Mouse (Mus musculus) gastrocnemius, adult 18-20 months (tissue): ENCODE measurements around the gene Dhrs2. TPM values are rescaled to one million over a fixed set of nuclear protein-coding genes. Genes with fewer than 3 reads are reported as not detected.
A peak's percentile ranks its signal among the peaks of the same experiment; 100 is the strongest.

Experiments used
- DNase-seq: peaks from one replicate; pipeline ENCODE4 v3.0.0; 2021; ENCODE audit warnings: low spot score
- long read RNA-seq, 2 experiments: library from polyadenylated mRNA; stranded (forward); transcript quantifications; one replicate each; pipeline ENCODE4 v2.0.0; 2021
- total RNA-seq, 2 experiments: library from RNA; stranded (reverse); gene quantifications; 2 replicates each; pipeline ENCODE4 v1.2.3; 2021

Gene Dhrs2
- total RNA-seq: not detected
- long read RNA-seq, experiment 1: 0 reads
- long read RNA-seq, experiment 2: 0 reads

DNA sequence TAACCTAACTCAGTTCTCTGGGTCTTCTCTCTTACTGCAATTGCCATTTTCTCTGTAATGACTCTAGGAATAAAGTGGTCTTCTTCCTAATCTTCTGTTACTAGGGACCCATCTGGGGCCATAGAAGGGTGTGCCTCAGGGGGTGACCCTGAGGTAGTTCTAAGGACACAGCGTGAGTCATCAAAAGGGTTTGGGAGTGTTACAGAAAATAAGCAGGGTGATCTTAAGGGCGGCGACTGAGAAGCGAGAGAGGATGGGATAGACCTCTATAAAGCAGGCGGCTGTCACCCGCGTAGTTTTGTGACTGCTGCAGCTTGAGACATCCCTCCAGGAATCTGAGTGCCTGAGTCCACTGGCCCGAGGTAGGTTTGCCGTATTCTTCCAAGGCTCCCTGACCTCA lies at the start of gene Dhrs2:
Gene Dhrs2, plus strand, starts transcription at position 301 of the 400 bp plus-strand sequence.
- no peak for DNase-seq

DNA sequence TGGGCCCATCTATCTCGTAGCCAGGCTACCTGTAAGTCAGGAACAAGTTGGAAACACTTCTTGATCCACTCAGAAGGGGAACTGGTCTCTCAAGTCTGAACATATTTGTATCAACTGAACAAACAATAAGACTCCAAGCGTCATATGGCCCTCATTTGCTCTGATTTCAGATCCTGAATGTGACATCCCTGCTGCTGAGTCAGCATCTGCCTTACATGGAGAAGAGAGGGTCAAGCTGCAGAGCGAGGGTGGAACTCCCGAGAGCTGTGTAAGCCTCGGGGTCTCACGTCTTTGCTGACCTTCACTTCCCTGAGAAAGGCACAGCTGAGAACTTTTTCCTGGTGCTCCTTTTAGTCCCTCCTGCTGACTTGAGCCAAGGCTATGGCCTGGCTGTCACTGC lies 47.6 kb upstream of the Dhrs2 start:
- no peak for DNase-seq

GRCm38 (mm10) chr14:55177274-55177673 lies 44.5 kb upstream of the Dhrs2 start:
- DNase-seq: peak; percentile 18

DNA sequence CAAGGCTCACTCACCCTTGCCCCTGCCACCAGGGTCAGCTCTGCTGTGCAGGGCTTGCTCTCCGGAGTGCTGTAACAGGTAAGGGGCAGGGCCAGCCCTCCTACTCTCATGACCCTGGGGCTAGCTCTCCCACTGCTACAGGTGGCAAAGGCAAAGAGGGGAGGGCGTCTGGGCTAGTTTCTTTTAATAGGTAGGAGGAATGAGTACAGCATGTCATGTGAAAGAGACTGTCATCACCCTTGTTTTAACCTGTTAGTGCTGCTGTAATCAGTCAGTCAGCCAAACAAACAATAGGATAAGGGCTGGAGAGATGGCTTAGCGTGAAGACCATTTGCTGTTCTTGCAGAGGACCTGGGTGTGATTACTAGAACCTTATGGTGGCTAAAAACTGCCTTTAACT lies 40.9 kb upstream of the Dhrs2 start:
- DNase-seq: no peak

GRCm38 (mm10) chr14:55183231-55183630 lies 38.6 kb upstream of the Dhrs2 start:
- no peak for DNase-seq

GRCm38 (mm10) chr14:55184640-55185145 lies 37.1 kb upstream of the Dhrs2 start:
- DNase-seq: no peak

DNA sequence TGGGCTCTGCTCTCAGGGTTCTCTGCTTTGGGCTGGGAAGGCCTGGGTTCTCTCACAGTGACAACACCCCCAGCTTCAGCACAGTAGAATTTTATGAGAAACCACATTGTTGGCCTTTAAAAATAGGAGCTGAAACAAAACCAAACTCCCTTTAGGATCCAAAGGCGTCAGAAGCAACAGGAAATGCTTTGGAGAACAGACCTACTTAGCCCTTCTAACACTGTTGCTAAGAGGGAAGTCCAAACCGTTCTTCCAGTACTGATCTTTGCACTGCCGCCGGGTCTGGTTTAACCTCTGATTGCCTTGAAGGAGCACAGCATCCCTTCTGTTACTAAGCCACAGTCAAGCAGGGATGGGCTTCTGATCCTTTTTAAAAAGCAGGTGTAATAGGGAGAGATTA lies 33.3 kb upstream of the Dhrs2 start:
- DNase-seq: no peak

DNA sequence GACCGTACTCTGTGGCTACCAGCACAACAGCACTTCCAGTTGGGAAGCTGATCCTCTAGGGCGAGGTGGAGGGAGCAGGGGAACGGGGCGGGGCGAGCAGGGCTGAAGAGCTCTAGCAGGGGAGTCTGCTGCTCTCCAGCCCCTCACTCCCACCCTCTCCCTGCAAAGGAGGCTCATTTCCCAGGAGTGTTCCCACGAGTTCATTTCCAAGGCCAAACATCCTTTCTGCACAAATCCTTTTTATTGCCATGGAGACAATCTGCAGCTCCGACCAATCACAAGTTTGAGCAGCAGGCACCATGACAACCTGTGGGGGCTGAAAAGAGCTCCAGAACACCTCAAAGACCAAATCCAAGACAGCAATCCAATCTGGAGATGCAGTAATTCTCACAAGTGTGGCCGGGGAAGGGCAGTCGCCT lies 32.4 kb upstream of the Dhrs2 start:
- DNase-seq: no peak

DNA sequence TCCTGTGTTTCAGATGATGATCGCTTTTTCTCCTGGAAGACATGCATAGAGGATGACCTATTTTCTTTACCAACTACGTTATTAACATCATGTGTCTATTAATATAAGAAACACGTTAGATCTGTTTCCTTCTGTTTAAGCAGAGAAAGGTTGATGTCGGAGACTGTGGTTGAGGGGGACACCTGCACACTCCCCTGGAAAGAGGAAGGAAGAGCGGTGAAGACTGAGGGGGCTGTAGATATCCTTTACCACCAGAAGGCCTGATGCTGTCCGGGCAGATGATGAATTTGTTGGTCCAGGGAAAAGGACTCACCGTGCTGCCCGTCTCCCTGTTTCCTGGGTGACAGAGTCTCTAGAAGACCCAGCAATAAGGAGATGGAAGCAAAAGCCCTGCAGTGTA lies 28.5 kb upstream of the Dhrs2 start:
- no peak for DNase-seq

- DNase-seq: peak; percentile 35
Observed at GRCm38 (mm10) chr14:55193876-55194635, 27.8 kb upstream of the Dhrs2 start.

GRCm38 (mm10) chr14:55194786-55195185 lies 27.0 kb upstream of the Dhrs2 start:
- DNase-seq: no peak

DNA sequence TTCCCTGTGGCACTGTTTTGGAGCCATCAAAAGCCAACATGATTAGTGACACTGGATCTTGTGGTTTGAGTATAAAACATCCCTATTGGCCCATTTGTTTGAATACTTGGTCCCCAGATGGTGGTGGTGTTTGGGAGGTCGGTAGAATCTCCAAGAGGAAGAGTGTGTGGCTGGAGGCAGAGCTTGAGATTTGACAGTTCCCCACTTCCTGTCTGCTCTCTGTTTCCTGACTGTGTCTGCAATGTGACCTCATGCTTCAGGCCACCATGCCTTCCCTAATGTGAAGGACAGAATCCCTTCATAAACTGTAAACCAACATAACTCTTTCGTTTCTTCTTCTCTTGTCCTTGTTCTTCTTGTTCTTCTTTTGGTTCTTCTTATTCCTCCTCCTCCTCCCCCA lies 24.7 kb upstream of the Dhrs2 start:
- DNase-seq: no peak

GRCm38 (mm10) chr14:55198187-55198586 lies 23.6 kb upstream of the Dhrs2 start:
- no peak for DNase-seq

DNA sequence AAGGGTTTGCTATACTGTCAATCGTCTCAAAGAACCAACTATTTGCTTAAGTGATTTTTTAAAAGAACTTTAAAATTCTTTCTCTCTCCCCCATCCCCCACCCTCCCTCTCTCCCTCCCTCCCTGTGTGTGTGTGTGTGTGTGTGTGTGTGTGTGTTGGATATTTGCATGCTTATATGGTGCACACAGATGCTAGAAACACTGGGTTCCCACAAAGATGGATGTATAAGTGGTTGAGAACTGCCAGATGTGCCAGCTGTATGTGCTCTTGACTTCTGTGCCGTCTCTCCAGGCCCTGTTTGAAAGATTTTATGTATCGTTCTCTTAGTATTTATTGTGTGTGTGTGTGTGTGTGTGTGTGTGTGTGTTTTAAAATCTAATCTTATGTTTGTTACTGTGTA lies 17.3 kb upstream of the Dhrs2 start:
- DNase-seq: no peak

DNA sequence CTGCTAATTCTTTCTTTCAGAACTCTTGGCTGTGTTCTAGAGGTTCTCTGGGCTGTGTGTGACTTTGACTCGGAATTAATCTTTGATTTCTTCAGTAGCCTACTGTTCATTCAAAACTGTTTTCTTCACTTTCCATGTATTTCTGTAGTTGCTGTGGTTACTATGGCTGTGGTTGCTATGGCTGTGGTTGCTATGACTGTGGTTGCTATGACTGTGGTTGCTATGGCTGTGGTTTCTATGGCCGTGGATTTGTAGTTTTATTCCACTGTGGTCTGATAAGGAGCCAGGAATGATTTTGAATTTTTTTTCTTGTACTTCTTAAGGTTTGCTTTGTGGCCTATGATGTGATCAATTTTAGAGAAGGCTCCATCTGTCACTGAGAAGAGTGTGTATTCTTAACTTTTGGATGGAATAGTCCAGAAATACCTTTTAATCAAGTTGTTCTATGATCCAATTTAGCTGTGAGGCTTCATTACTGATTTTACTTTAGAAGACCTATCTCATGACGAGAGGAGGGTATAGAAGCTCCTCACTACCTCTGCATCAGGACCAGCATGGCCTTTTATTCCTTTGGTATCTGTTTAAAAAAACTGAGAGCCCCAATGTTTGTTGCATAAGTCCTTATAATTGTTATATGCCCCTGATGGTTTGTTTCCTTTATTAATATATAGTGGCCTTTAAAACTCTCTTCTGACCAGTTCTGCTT lies 16.6 kb upstream of the Dhrs2 start:
- DNase-seq: no peak

DNA sequence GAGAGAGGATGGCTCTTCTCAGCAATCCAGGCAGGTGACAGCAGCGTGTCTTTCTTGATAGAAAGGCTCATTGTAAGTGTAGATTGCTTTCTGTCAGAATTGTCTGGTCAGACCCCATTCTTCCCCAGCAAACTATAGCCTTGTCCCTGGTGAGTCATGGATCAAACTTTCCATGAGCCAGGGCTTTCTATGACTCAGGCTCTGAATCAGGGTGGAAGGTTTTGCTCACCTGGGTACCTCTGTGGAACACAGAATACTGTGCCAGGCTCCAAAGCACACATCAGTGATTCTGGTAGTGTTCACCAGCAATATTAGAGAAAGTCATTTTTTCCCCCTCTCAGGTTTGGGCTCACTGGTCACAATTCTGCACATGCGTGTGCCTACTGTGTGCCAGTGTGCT lies 13.5 kb upstream of the Dhrs2 start:
- no peak for DNase-seq

GRCm38 (mm10) chr14:55213621-55214020 lies 8.2 kb upstream of the Dhrs2 start:
- DNase-seq: no peak

DNA sequence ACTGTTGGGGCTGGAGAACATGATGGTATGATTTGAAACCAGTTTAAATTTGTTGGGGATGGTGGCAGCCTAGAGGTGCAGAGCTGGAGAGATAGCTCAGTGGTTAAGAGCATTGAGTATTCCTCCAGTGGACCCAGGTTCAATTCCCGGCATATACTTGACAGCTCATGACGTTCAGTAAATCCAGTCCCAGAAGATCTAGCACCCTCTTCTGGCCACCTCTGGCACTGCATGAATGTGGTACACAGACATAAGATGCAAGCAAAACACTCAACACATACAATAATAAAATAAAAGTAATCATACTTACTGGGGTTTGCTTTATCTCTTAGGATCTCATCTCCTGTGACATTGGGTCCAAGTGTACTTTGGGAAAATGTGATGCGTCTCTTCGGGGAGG lies 7.3 kb upstream of the Dhrs2 start:
- peak; percentile 6 for DNase-seq

DNA sequence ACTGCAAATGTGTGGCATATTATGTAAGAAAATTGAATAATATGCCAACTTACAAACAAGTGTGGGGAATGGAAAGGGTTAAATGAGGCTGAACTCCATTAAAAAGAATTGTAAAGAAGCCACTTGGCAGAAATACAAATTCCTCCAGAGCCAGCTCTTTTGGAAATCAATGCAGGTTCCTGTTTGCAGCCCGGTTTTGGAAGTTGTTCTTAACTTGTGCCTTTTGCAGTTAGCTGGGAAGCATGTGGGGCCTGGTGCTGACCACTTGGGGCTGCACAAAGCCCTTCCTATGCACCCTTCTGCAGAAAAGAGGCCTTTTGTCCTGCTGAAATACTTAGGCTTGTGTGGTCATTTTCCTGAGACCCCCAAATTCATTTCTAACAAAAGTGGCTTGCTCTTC lies 1.4 kb downstream of the Dhrs2 start:
- no peak for DNase-seq

GRCm38 (mm10) chr14:55234639-55235038 lies 12.8 kb downstream of the Dhrs2 start:
- no peak for DNase-seq

- DNase-seq: no peak
Observed at GRCm38 (mm10) chr14:55236685-55237084, 14.9 kb downstream of the Dhrs2 start.

DNA sequence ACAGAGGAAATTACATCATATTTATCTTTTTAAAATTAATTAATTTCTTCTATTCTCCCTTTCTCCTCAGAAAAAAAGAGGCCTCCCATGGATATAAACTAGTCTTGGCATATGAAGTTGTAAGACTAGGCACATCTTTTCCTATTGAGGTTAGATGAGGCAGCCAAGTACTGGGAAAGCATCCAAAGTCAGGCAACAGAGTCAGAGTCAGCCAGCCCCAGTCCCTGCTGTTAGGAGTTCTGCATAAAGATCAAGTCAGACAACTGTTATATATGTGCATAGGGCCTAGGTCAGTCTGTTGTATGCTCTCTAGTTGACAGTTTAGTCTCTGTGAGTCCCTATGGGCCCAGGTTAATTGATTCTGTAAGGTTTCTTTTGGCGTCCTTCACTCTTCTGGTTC lies 20.9 kb downstream of the Dhrs2 start:
- no peak for DNase-seq

GRCm38 (mm10) chr14:55247181-55247580 lies 25.4 kb downstream of the Dhrs2 start:
- no peak for DNase-seq
